Mouse (Mus musculus) stomach, embryonic 16.5 days (tissue): ENCODE data around the gene Olfr474. TPM values are rescaled to one million over a fixed set of nuclear protein-coding genes. Genes with fewer than 3 reads are reported as not detected.
"Not testable (repeated sequence)": the region's sequence is repeated elsewhere in the genome, so short reads cannot be mapped to it uniquely, and the experiment has no call there.

ENCODE experiments used
- ATAC-seq: fragments of 200-750 bp; cut with Nextera tagmentation; 2 replicates; pipeline ENCODE4 v1.8.0; 2017; ENCODE audit warnings: moderate number of reproducible peaks, moderate TSS enrichment; ENCODE audit not compliant: insufficient read depth, low FRiP score
- H3K27ac ChIP-seq: fragments of 300-500 bp; sonication (generic); 2 replicates; pipeline ENCODE4 v1.5.1; 2014; ENCODE audit warnings: low read length
- H3K27me3 ChIP-seq: fragments of 300-500 bp; sonication (generic); 2 replicates; pipeline ENCODE4 v1.6.1; 2014; ENCODE audit warnings: low read length, control low read depth, mixed read lengths; ENCODE audit not compliant: control insufficient read depth, insufficient read depth
- H3K36me3 ChIP-seq: fragments of 300-500 bp; sonication (generic); 2 replicates; pipeline ENCODE4 v1.6.1; 2014; ENCODE audit warnings: low read length; ENCODE audit not compliant: control insufficient read depth, insufficient read depth
- H3K4me1 ChIP-seq: fragments of 300-500 bp; sonication (generic); 2 replicates; pipeline ENCODE4 v1.6.1; 2014; ENCODE audit warnings: low read length, control low read depth, mixed read lengths; ENCODE audit not compliant: control insufficient read depth, insufficient read depth
- H3K4me2 ChIP-seq: fragments of 300-500 bp; sonication (generic); 2 replicates; pipeline ENCODE4 v1.6.1; 2014; ENCODE audit warnings: low read depth, low read length, mixed read lengths
- H3K4me3 ChIP-seq: fragments of 300-500 bp; sonication (generic); replicated peaks from 2 replicates; pipeline ENCODE4 v1.5.1; 2014; ENCODE audit warnings: mild to moderate bottlenecking, low read length
- H3K9ac ChIP-seq: fragments of 300-500 bp; sonication (generic); 2 replicates; pipeline ENCODE4 v1.6.1; 2014; ENCODE audit warnings: low read length
- H3K9me3 ChIP-seq: fragments of 300-500 bp; sonication (generic); replicated peaks from 2 replicates; pipeline ENCODE4 v1.6.1; 2016; ENCODE audit warnings: low read length, control low read depth; ENCODE audit not compliant: control insufficient read depth
- WGBS: fragments of 180-500 bp; shearing (Covaris S2); extraction: QIAGEN DNeasy Blood & Tissue Kit; methylation state at CpG from one replicate; pipeline ENCODE4 v1.1.7; 2014; 5-methylcytosine and 5-hydroxymethylcytosine counted together
- polyA plus RNA-seq: library from polyadenylated mRNA; unstranded; fragments of >200 nt; fragmentation: Nextera tagmentation; extraction: Ambion mirVana; gene quantifications from 2 replicates; pipeline ENCODE4 v1.2.1, GENCODE M21; 2015

The Olfr474 gene
- polyA plus RNA-seq: not detected in 2 replicates

- H3K4me2 ChIP-seq: no peak within 1 kb of the TSS
- H3K9me3 ChIP-seq: no peaks in the 10 kb centered on the region
- H3K27me3 ChIP-seq: no peaks in the 10 kb centered on the region
- no peaks in the 10 kb centered on the region for H3K36me3 ChIP-seq
- 81% methylated on average over 1 of the region's 1 CpGs for WGBS
- H3K9ac ChIP-seq: no peak within 1 kb of the TSS
- H3K4me1 ChIP-seq: no peaks in the 10 kb centered on the region
- H3K4me3 ChIP-seq: no peak within 1 kb of the TSS
- ATAC-seq: no peak
- no peak within 1 kb of the TSS for H3K27ac ChIP-seq
Observed at GRCm38 (mm10) chr7:107954343-107954742, at the start of gene Olfr474. Gene Olfr474 (plus strand): TSS chr7:107954643.

GRCm38 (mm10) chr7:107930146-107930545 lies 24.3 kb upstream of the Olfr474 start, which contains the start of gene Olfr473:
Gene Olfr473 (plus strand): TSS chr7:107930446.
- Histone ChIP-seq H3K4me1 (no peaks in the 10 kb centered on the region), H3K4me3 (no peak within 1 kb of the TSS), H3K36me3 (no peaks in the 10 kb centered on the region), H3K9ac (no peak within 1 kb of the TSS), H3K4me2 (no peak within 1 kb of the TSS), H3K27me3 (no peaks in the 10 kb centered on the region), H3K27ac (no peak within 1 kb of the TSS), H3K9me3 (no peaks in the 10 kb centered on the region)
- 96% methylated on average over 1 of the region's 1 CpGs for WGBS
- no peak for ATAC-seq

- ATAC-seq, H3K9me3 ChIP-seq: not testable (repeated sequence)
- WGBS: 96% methylated on average over 12 of the region's 12 CpGs
Observed at GRCm38 (mm10) chr7:107952539-107952938, 1.9 kb upstream of the Olfr474 start.

GRCm38 (mm10) chr7:107964503-107964902 lies 10.1 kb downstream of the Olfr474 start, which contains the start of gene Olfr476:
Gene Olfr476 (plus strand): TSS chr7:107964803.
- 42% methylated on average over 1 of the region's 1 CpGs for WGBS
- Histone ChIP-seq H3K9me3 (no peaks in the 10 kb centered on the region), H3K36me3 (no peaks in the 10 kb centered on the region), H3K27ac (no peak within 1 kb of the TSS), H3K4me3 (no peak within 1 kb of the TSS), H3K9ac (no peak within 1 kb of the TSS), H3K27me3 (no peaks in the 10 kb centered on the region), H3K4me1 (no peaks in the 10 kb centered on the region), H3K4me2 (no peak within 1 kb of the TSS)
- ATAC-seq: no peak

More at GRCm38 (mm10) chr7:107952539-107952938, 1.9 kb upstream of the Olfr474 start:
- H3K9ac ChIP-seq, H3K36me3 ChIP-seq, H3K27me3 ChIP-seq, H3K27ac ChIP-seq, H3K4me1 ChIP-seq, H3K4me3 ChIP-seq, H3K4me2 ChIP-seq: not testable (repeated sequence)

- no peak for ATAC-seq
- Histone ChIP-seq H3K4me3 (no peak within 1 kb of the TSS), H3K4me1 (no peaks in the 10 kb centered on the region), H3K9ac (no peak within 1 kb of the TSS), H3K4me2 (no peak within 1 kb of the TSS), H3K36me3 (no peaks in the 10 kb centered on the region), H3K27ac (no peak within 1 kb of the TSS), H3K27me3 (no peaks in the 10 kb centered on the region), H3K9me3 (no peaks in the 10 kb centered on the region)
- 72% methylated on average over 2 of the region's 2 CpGs for WGBS
Observed at GRCm38 (mm10) chr7:107986393-107986792, 31.9 kb downstream of the Olfr474 start, which contains the start of gene Olfr477. Gene Olfr477 (plus strand): TSS chr7:107986693.

Other genes starting within 250 kb of the Olfr474 start
- gene Cyb5r2, start 196.6 kb upstream of the Olfr474 start, polyA plus RNA-seq: 0.25 and 0.34 TPM in 2 replicates
- gene Ovch2, start 153.4 kb upstream of the Olfr474 start, polyA plus RNA-seq: not detected in 2 replicates
- gene Olfr467, start 142.4 kb upstream of the Olfr474 start, polyA plus RNA-seq: not detected in 2 replicates
- not detected in 2 replicates for gene Olfr469, start 129.1 kb upstream of the Olfr474 start, polyA plus RNA-seq
- gene Olfr470, start 107.2 kb upstream of the Olfr474 start, polyA plus RNA-seq: not detected in 2 replicates
- gene Olfr472, start 56.7 kb upstream of the Olfr474 start, polyA plus RNA-seq: not detected in 2 replicates
- gene Olfr473, start 24.2 kb upstream of the Olfr474 start, polyA plus RNA-seq: not detected in 2 replicates
- not detected in 2 replicates for gene Olfr476, start 10.2 kb downstream of the Olfr474 start, polyA plus RNA-seq
- gene Olfr477, start 32.0 kb downstream of the Olfr474 start, polyA plus RNA-seq: not detected in 2 replicates
- not detected in 2 replicates for gene Olfr478, start 79.3 kb downstream of the Olfr474 start, polyA plus RNA-seq
- gene Olfr479, start 96.0 kb downstream of the Olfr474 start, polyA plus RNA-seq: not detected in 2 replicates
- not detected in 2 replicates for gene Olfr480, start 112.7 kb downstream of the Olfr474 start, polyA plus RNA-seq
- gene Olfr481, start 125.2 kb downstream of the Olfr474 start, polyA plus RNA-seq: not detected in 2 replicates
- gene Olfr482, start 142.9 kb downstream of the Olfr474 start, polyA plus RNA-seq: 0.18 and 0.24 TPM in 2 replicates
- not detected in 2 replicates for gene Olfr483, start 146.2 kb downstream of the Olfr474 start, polyA plus RNA-seq
- gene Olfr484, start 172.8 kb downstream of the Olfr474 start, polyA plus RNA-seq: not detected in 2 replicates
- not detected in 2 replicates for gene Olfr485, start 205.2 kb downstream of the Olfr474 start, polyA plus RNA-seq
- gene Olfr486, start 218.1 kb downstream of the Olfr474 start, polyA plus RNA-seq: not detected in 2 replicates